Mouse (Mus musculus): ENCODE measurements around the gene Scnm1.

Gene Scnm1

DNA sequence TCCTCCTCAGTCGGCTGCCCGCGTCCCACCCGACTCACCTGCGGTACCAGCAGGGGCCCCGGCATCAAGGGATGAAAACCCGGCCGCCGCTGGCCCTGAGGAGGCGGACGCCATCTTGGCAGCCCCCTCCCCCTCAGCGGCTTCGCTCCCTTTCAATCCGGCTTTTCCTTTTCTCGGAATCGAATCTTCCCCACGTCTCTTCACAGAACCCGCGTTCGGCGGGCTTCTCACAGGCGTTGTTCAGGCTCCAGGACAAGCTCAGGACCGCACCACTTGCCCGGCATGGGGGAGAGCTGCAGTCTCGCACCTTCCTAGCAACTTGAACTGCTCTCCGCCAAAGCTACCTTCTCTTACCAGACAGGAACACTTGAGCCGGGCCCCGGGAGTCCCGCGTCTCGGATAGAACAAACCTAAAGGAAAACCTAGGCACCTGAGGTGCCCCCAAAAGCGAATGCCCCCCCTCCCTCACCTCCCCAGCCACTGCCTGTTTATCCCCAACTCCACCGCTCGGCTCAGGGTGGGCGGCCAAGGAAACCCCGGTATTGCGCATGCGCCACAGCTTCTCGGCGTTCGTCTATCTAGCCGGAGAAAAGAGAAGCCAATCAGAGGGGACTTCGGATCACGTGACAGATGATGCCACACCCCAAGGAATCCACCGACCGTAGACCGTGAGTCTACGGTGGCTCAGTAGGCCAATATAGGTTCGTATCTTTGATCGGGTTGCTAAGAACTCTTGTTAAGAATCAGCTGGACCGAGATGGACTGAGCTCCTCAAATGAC, 27.3 kb downstream of the Scnm1 start, which contains the start of gene Pip5k1a:
TSS of gene Pip5k1a (minus strand) at position 593 of the 780 bp plus-strand sequence.
- peak; percentile 96 for DNase-seq

DNA sequence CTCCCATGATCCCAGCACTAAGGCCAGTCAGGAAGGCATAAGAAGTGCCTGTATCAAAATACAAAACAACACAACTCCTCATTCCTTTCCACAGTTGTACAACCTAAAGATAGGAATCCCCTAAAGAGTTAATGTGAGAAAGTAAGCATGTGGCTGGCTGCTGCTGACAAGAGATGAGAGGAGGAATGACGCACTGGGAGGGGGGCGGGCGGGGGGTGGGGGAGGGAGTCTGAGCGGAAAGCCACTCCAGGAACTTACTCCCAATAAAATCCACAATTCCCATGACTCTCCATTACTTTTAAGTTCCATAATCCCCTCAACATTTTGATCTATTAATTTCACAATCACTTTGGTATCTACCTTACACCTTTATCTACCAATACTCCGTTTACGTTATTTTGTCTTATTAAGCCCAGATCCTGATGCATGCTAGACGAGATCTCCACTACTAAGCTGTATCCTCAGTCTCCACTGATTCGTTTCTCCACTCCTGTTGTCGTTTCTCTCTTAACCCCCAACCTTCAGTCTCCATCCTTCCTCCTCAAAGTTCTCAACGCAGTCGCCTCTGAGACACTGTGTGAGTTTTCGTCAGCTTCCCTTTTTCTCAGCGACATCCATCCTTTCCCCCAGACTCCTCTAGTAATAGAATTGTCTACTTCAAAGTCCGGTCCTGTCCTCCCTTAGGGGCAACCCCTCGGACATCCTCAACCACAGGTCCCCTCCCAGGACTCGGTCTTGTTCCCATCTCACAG, 28.0 kb downstream of the Scnm1 start:
- DNase-seq, result no peak

DNA sequence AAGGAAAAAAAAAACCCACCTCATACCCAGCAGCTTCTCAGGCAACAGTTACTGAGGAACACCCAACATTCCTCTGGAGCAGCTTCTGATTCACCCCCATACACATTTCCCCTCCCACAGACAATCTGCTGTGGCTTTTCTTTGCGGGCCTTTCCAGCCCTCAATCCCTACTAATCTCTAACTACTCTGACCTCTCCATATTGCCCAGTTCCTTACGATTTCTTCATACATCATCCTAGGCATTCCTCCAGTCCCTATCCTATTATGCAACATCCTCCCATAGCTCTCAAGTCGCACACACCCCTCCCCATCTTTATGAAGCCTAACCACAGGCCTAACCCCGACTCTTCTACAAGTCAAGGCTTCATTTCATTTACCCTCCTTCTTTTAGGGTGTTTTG, 28.7 kb downstream of the Scnm1 start:
- peak; percentile 59 for DNase-seq

GRCm38 (mm10) chr3:95100854-95101253, 33.0 kb downstream of the Scnm1 start:
- DNase-seq, result no peak

GRCm38 (mm10) chr3:95088071-95088470, 45.7 kb downstream of the Scnm1 start:
- DNase-seq, result no peak

All from right cerebral cortex, postnatal 25 days (tissue).